Mouse (Mus musculus): ENCODE results near the gene Adgrg6.

DNA sequence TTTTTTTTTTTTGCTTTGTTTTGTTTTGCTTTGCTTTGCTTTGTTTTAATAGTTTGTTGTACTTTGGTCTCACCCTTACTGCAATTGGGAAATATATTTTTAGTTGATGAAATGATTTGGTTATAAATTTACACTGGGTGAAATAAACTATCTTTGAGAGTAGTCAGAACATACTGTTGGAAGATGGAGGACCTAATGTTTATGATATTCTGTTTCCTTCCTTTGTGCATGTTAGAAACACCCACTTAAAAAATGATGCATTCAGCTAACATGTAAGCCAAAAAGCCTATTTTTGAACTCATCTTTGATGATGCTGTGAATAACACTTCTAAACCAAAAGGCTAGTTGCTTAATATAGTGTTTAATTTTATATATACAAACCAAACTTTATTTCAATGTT, 50.3 kb downstream of the Adgrg6 start:
- TF ChIP-seq CTCF (IDR thresholded peaks at IDR 0.05; ENCODE audit: control insufficient read depth, insufficient read depth, insufficient read length) = no peak
- TF ChIP-seq MYOG (IDR thresholded peaks at IDR 0.05; ENCODE audit: control insufficient read depth, extremely low read depth, insufficient read length) = no peak
- TF ChIP-seq CEBPB (IDR thresholded peaks at IDR 0.05; ENCODE audit: low read depth) = no peak
- no peak for TF ChIP-seq USF1 (IDR thresholded peaks at IDR 0.05; ENCODE audit: low read depth)

Data from C2C12 (cell line).